Mouse (Mus musculus): ENCODE data around the gene Fras1. TPM values are rescaled to one million over a fixed set of nuclear protein-coding genes. Genes with fewer than 3 reads are reported as not detected.

Gene Fras1
- total RNA-seq, 2 experiments from 2014 or later: 11.6 to 12.4 TPM

DNA sequence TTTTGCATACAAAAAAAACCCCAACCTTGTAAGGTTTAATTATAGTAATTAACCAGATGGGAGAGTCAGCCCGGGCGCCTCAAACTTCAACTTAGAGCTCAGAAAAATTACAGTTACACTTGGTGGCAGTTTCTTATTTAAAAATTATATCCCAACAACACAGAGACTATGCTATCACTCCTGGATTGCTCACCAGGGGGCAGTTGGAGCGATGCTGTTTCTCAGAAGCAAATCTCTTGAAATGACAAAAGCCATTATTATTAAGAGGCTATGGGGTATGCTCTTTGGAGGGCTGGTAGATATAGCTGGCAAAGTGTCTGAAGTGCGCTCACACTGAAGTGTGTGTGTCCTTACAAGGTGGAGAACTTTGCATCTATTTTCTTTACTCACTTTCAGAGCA lies 2.5 kb downstream of the Fras1 start:
- TF ChIP-seq CTCF (conservative IDR thresholded peaks at IDR 0.05): peak; percentile 70
- DNase-seq (ENCODE audit: low spot score in 2 of 2): peak in 1 of 2 experiments; percentile 20
- Histone ChIP-seq H3K4me3 (no peak overlapping the region; the same call in 1 of the 2 replicates), H3K27ac (no peak overlapping the region)

- no peak for TF ChIP-seq CTCF (conservative IDR thresholded peaks at IDR 0.05)
- no peak overlapping the region for H3K4me3 ChIP-seq
- no peak for DNase-seq (ENCODE audit: low spot score in 2 of 2)
Observed at GRCm38 (mm10) chr5:96386138-96386933, 12.6 kb downstream of the Fras1 start.

GRCm38 (mm10) chr5:96388306-96388705 lies 14.6 kb downstream of the Fras1 start:
- no peak overlapping the region for H3K4me3 ChIP-seq
- TF ChIP-seq CTCF (conservative IDR thresholded peaks at IDR 0.05): no peak
- DNase-seq (ENCODE audit: low spot score in 2 of 2): no peak
- 0 out of 2 replicates have a peak overlapping the region, but pooled peaks have one; percentile 32 for H3K27ac ChIP-seq

More at GRCm38 (mm10) chr5:96386138-96386933, 12.6 kb downstream of the Fras1 start:
- no peak overlapping the region for H3K27ac ChIP-seq

DNA sequence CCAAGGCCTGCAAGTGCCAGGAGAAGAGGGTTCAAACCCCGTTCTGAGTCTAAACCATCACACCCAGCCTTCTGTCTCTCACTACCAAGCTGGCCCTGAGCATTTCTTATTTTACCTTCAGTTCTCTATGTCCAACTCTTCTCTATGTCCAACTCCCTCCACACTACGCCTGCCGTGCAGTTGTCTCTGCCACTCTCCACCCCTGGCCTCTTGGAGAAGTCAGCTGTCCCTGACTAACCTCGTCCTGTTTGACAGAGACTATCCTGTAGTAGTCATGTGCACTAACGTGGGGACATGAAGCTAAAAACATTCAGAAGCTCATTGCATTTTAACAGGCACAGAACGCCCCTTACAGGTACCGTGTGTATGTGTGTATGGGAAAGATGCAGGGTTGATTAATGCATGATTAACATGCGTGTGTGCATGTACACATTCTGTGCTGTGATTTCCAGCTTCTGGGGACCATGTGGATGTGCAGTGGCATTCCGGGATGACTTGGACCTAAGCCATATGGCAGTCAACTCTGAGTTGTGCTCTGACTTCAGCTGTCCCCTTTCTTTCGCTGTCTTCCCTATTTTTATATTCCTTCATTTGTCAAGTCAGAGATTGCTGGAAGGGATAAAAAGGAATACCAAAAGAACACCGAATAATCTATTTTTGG lies 16.3 kb downstream of the Fras1 start:
- no peak for TF ChIP-seq CTCF (conservative IDR thresholded peaks at IDR 0.05)
- DNase-seq (ENCODE audit: low spot score in 2 of 2): no peak

DNA sequence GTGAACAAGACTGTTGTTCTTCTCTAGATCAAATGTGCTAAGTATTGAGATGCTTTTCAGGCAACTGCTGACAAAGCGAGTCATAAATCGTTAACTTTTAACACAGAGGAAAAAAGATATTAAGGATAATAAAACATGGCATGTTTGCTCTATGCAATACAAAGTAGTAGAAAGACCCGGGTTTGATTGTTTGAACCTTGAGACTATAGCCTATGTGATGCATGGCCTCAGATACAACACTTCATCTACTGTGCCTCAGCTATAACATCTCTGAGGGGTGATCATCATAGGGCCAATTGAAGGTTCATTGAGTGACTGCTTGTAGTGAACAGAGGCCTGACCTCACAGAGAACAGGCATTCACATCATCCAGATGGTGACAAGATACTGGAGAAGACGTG lies 17.3 kb downstream of the Fras1 start:
- no peak overlapping the region for H3K4me3 ChIP-seq
- DNase-seq (ENCODE audit: low spot score in 2 of 2): no peak
- H3K27ac ChIP-seq: no peak overlapping the region
- no peak for TF ChIP-seq CTCF (conservative IDR thresholded peaks at IDR 0.05)

More for the DNA sequence above, 16.3 kb downstream of the Fras1 start:
- Histone ChIP-seq H3K4me3 (no peak overlapping the region), H3K27ac (no peak overlapping the region)

- Histone ChIP-seq H3K4me3 (no peak overlapping the region), H3K27ac (no peak overlapping the region)
- no peak for DNase-seq (ENCODE audit: low spot score in 2 of 2)
- no peak for TF ChIP-seq CTCF (conservative IDR thresholded peaks at IDR 0.05)
Observed at GRCm38 (mm10) chr5:96394947-96395346, 21.2 kb downstream of the Fras1 start.

- no peak for DNase-seq (ENCODE audit: low spot score in 2 of 2)
- Histone ChIP-seq H3K4me3 (no peak overlapping the region), H3K27ac (no peak overlapping the region)
- no peak for TF ChIP-seq CTCF (conservative IDR thresholded peaks at IDR 0.05)
Observed at GRCm38 (mm10) chr5:96395786-96396650, 22.3 kb downstream of the Fras1 start.

DNA sequence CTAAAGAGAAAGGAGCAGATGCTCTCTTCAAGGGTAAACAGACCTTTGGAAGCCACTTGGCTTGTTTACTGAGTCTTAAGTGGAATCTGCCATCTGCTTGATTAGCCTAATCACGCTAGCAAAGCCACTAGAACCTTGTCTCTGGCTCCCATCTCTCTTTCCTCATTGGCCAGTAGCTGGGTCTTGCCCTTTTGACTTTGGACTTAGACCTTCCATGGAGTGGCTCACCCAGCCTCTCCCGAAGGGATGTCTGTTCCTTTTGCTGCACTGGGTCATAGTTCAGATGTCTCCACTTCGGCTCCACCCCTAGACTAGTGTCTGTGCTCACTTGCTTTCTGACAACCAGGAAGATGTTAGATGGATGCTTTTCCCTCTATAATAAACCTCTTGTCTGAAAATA lies 28.8 kb downstream of the Fras1 start:
- no peak overlapping the region for H3K4me3 ChIP-seq
- TF ChIP-seq CTCF (conservative IDR thresholded peaks at IDR 0.05): no peak
- no peak overlapping the region for H3K27ac ChIP-seq
- no peak for DNase-seq (ENCODE audit: low spot score in 2 of 2)

DNA sequence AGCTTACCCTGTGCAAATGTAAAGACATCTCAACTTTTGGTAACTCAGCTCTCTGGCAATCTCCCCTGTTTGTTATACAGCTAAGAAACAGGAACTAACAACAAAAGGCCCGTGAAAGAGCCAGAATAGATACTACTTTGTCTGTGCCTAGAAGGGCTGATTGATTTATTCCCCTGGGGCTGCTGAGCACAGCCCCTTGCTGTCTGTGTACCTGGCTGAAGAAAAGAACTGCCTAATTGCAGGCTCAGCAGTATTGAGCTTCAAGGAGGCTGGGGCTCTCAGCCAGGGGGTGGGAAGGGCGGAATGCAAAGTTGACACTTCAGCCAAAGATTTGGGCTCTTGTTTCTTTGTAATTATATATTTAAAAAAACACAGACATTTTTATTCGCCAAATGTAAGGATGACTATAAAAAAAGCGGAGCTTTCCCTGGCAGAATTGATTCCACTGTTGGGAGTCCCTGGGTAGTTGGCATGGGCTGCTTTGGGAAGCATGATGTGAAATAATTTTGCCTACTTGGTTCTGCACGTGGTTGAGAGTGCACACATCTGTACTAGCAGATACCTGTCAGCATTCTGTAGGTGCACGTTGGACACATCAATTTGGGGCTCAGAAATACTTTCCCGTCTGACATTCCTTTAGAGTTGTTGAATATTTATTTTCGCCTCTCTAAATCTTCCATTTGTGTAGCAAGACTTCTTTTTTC lies 31.5 kb downstream of the Fras1 start:
- Histone ChIP-seq H3K27ac (no peak overlapping the region), H3K4me3 (no peak overlapping the region)
- DNase-seq (ENCODE audit: low spot score in 2 of 2): no peak
- no peak for TF ChIP-seq CTCF (conservative IDR thresholded peaks at IDR 0.05)

- H3K4me3 ChIP-seq: no peak overlapping the region
- H3K27ac ChIP-seq: no peak overlapping the region
- no peak for DNase-seq (ENCODE audit: low spot score in 2 of 2)
- no peak for TF ChIP-seq CTCF (conservative IDR thresholded peaks at IDR 0.05)
Observed at GRCm38 (mm10) chr5:96408291-96408690, 34.5 kb downstream of the Fras1 start.

GRCm38 (mm10) chr5:96412754-96413394 lies 39.1 kb downstream of the Fras1 start:
- DNase-seq (ENCODE audit: low spot score in 2 of 2): no peak
- no peak for TF ChIP-seq CTCF (conservative IDR thresholded peaks at IDR 0.05)
- no peak overlapping the region for H3K4me3 ChIP-seq
- no peak overlapping the region for H3K27ac ChIP-seq

GRCm38 (mm10) chr5:96417121-96417520 lies 43.4 kb downstream of the Fras1 start:
- TF ChIP-seq CTCF (conservative IDR thresholded peaks at IDR 0.05): no peak
- no peak overlapping the region for H3K27ac ChIP-seq
- no peak for DNase-seq (ENCODE audit: low spot score in 2 of 2)

More at GRCm38 (mm10) chr5:96417121-96417520, 43.4 kb downstream of the Fras1 start:
- H3K4me3 ChIP-seq: no peak overlapping the region
